Mouse (Mus musculus): ENCODE data around the gene Rtbdn.

DNA sequence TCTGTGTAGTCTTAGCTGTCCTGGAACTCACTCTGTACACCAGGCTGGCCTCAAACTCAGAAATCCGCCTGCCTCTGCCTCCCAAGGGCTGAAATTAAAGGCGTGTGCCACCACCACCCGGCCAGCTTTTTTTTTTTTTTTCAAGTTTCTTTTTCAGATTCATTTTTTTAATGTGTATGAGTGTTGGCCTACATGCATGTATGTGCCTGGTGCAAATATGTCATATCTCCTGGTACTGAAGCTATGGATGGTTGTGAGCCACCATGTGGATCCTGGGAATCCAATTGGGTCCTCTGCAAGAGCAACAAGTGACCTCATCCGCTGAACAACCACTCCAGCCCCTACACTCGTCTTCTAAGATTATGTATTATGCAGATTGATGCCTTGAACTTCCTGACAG lies 40.6 kb downstream of the Rtbdn start:
- TF ChIP-seq CTCF (conservative IDR thresholded peaks at IDR 0.05; ENCODE audit: low read length) (no peak), POU5F1 (IDR thresholded peaks at IDR 0.05; ENCODE audit: borderline replicate concordance, low read length) (no peak), NANOG (IDR thresholded peaks at IDR 0.05; ENCODE audit: borderline replicate concordance, low read length) (no peak)
